Mouse (Mus musculus) layer of hippocampus, postnatal 36 days (tissue): ENCODE measurements around the gene Lrrc27. TPM values are rescaled to one million over a fixed set of nuclear protein-coding genes. Genes with fewer than 3 reads are reported as not detected.

ENCODE experiments used
- DNase-seq, 2 experiments: peaks; one replicate each; pipeline ENCODE4 v3.0.0; 2022
- total RNA-seq, 2 experiments: library from RNA; stranded (reverse); gene quantifications; 2 replicates each; pipeline ENCODE4 v1.2.3; 2021

The Lrrc27 gene
- total RNA-seq, result 1 to 10 TPM; 5.3 to 5.5 TPM

DNA sequence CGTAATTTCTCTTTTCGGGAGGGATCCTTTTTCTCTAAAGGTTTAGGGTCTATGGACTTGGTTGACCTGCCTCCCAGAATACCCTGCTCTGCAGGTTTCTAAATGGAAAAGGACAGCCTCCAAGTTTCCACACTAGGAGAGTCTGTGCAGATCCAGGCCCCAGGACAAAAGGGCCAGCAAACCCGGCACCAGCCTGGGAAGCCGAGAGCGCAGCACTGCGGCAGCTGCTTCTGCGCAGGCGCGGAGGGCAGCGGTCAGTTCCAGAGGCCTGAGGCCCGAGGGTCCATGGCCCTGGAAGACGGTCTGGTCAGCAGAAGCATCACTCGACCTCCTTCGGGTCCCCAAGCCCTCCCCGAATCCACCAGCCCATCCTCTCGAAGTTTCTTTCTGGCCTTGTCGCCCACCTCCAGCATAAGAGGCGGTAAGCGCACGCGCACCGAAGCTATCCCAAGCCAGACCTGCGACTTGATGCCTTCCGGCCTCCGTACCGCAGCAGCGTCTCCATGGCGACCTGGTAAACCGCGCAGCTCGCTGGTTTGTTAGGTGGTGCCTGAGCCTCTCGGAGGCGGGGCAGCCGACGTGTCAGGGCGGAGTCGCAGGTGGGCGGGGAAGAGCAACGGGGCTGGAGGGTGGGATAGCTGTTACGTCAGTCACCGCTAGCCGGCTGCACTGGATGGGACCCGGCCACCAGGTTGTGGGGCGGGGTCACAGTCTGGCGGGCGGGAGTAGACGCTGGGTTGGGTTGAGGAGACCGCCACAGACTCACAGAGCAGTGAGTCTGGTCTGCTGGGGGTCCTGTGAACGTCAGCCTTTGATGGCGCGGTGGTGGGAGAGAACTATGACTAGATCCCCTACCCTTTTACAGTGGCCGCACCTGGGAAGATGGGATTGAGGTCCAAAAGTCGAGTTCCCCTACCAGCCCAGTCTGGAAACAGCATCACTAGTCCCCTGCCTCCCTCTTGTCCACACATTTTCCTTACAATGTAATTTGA, at the start of gene Lrrc27, which contains the start of gene Stk32c:
Lrrc27 (plus strand) TSS at position 235 of the 992 bp plus-strand sequence.
Stk32c (minus strand) TSS at position 554 of the 992 bp plus-strand sequence.
- DNase-seq, result peak; percentile 98

DNA sequence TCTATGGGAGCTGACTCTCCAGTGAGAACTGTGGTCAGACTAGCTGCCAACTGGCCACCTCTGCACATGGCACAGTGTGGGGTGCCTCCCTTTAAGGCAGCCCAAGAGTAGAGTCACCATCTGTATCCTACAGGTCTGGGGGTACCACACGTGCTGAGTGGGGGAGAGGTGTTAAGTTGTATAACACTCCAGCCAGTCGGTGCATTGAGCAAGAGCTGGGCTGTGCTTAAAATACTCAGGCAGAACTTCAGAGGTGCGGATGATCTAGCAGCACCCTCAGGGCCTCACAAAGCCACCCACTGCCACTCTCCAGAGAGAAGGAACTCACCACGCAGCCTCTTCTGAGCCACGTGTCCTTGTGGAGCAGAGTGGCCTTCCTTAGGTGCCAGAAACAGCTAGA, 48.4 kb upstream of the Lrrc27 start:
- DNase-seq, result no peak

DNA sequence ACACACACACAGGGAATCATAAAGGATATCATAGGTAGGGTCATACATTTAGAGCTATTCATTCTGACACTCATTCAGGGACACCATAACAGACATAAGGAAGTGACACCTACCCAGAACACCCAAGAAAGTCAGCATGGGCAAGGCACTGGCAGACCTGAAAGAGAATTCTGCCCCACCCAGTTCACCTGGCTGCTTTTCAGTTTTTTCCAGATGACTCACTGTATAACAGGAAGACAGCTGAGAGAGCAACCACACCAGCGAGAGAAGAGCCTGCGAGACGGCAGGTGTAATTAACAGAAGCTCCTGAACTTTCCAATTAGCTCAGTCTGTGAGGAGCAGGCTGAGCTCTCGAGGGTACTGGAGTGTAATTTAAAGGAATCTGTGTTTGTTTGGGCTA, 43.6 kb upstream of the Lrrc27 start:
- no peak for DNase-seq

DNA sequence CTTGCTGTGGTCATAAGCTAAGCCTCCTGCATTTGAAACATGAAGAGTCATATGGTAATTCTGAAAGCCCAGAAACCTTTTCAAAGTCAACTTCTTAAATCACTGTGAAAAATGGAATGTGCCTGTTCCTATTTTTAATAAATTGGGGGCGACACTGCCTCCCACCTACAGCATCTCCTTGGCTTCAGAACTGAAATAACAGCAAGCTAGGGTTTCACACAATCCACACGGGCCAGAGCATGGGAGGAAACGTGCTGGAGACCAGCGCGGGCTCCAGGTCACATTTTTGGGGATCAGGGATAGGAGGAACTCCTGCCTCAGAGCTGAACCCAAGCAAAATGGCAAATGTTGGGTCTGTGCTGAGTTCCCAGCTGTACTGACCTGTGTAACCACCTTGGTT, 33.5 kb upstream of the Lrrc27 start:
- no peak for DNase-seq

DNA sequence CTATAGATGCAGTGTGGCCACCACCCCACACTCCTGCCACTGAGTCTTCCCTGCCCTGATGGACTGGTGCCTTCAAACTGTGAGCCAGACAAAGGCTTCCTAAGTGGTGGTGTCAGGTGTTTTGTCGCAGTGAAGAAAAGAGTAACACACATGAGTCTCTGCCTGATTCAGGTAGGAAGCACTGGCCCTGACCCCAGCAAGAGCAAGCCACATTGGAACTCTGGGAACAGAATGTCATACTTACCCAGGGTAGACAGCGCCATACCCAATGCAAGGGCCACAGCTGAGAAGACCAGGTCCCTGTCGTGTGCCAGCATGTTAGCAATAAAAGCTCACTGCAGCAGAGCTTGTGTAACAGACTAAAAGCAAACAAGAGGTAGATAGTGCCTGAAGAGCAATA, 32.7 kb upstream of the Lrrc27 start:
- DNase-seq, result no peak

DNA sequence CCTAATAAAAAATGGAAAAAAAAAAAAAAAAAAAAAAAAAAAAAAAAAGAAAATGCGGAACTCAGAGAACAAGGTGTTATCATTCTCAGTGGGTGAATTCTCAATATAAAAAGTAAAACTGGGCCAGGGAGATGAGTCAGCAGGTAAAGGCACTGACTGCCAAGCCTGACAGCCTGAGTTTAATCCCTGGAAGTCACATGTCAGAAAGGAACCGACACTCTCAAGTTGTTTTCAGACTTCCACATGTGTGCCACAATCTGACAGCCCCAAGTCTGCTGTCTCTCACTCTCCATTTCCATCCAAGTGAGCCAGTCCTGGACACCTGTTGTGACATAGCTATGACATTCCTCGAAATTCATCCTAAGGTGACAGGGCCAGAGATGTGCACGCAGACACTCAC, 28.4 kb upstream of the Lrrc27 start:
- no peak for DNase-seq

DNA sequence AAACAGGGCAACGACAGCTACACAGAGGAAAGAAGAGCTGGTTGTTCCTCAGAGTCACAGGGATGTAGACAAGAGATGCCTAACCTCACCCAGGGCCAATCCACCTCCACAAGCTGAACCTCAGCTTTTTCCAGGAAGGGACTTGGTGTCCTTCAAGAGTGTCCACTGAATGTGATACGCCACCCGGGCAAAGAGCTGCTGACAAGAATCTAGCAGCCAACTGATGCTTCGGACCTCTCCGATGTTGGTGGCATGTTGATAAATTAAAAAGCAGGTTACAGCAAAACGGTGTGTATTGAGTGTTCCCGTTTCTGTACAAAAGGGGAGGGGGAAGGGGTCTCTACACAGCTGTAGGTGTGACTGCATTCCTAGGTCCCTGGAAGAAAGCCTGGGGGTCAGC, 27.9 kb upstream of the Lrrc27 start:
- DNase-seq, result no peak

DNA sequence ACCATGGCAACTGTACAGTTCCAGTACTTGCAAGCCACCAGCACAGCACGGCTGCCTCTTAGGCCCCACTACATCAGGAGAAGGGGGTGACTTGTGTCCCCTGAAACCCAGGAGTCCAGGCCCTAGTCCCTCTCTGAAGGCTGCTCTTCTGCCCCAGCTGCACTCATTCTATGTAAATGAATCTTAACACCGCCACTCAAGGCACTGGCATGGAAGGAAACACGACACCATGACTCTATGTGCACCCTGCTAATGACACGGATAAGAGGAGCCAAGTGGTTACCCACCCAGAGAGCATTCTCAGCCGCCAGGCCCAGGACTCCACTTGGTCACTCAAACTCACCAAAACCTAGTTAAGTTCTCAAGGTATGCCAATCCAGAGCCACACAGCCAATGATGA, 26.8 kb upstream of the Lrrc27 start:
- no peak for DNase-seq

DNA sequence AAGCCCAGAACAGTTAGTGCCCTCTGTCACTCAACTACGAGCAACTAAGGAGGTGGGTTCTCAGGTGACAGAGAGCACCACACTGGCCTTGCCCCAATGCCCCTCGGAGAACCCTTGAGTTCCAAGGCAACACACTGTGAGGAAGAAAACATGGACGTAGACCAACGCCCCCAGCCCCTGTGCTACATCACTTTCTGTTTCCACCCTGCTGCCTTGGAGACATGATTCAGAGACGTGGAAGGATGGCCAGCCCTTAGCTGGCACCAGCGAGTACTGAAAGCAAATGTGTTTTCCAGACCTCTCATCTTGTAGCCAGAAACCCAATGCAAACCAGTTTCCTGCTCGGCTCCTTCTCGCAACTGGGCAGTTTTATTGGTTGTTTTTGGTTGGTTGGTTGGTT, 26.4 kb upstream of the Lrrc27 start:
- no peak for DNase-seq

DNA sequence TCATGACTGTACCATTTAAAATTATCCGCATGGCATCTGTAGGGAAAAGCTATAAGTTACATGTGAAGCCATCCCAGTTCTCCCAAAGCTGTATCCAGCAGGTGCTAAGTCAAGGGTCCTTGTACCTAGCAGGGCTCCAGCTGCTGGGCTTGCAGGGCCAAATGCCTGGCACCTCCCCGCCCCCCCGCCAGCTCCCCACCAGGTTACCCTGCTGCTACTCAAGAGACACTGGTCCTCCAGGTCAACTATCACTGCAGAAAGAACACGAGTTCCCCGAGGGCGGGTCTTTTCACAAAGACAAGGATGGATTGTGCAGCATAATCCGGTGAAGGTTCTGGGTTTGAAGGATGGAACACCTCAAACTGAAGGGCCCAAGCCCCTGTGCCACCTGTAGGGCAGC, 25.5 kb upstream of the Lrrc27 start:
- DNase-seq, result no peak

DNA sequence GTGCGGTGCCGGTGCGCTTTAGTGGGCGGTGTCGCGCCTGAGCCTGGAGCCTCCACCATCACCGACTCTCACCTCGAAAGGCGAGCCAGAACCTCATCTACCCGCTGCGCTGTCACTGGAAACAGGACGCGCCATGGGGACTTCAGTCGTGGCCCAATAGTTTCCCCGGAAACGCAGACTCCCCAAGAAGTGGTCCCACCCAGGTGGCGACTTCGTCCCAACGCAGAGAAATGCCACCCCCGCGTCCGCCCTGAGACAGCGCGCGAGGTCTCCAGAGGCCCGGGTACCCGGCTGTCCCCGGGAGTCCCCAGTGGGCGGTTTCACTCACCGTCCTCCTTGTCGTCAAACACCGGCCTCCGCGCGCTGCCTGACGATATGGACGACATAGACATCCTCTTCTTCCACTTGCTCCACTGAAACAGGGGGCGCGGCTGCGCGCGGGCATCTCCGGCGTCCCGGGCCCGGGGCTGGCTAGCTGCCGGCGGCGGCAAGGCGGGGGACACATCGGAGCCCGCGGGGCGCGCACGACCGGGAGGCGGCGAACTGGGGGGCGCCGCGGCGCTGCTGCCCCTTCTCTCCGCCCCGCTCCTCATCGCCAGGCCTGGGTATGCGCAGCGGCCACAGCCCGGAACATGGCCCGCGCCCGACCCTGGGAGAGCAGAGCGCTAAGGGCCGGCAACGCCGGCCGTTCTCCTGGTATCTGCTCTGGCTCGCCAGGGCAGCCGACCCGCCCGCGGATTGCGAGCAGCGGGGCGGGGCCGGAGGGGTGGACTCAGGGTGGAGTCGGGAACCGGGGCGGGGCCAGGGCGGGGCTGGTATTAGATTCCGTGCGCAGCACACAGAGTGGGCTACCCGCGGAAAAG, 24.8 kb upstream of the Lrrc27 start:
- peak; percentile 73 to 74 for DNase-seq

DNA sequence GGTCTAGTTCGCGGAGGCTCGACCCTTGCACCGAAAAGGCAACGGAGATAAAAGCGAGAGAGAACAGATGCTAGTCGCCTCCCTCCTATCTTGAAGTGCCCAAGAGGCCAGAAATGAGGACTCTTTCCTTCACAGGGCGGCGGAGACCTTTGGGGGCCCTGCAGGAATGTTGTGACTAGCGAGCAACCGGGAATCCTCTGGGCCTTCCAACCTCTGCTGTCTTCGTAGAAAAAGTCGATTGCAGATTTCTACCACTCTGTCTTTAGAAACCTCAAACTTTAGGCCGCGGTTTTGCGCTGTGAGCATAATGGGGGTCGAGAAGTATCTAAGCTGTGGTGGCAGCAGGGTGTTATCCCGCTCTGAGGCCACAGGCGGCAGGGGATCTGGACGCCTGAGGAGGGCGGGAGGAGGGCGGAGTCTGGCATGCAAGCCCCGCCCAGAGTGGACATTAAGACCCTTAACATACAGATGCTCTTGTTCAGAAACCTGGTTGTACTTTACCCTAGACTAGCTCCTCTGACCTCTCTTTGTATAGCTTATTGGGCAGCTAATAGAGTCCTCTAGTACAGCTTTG, 24.1 kb upstream of the Lrrc27 start:
- no peak for DNase-seq

DNA sequence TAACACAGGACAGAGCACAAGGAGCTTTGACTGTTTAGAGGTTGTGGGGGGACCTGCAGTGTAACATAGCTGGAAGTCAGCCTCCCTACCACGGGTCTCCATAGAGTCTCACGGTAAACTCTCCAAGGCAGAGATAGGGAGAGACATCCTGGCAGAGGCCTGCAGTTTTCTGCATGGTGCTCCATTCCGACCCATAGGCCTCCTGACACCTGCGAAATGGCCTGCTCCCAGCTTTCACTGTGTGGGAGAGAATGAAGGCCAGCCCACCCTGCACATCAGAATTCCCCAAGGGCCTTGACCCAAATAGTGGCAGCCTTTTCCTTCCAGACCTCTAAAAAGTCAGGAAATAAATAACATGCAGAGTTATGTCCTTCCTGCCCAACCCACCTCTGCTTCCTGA, 22.2 kb upstream of the Lrrc27 start:
- DNase-seq, result no peak

DNA sequence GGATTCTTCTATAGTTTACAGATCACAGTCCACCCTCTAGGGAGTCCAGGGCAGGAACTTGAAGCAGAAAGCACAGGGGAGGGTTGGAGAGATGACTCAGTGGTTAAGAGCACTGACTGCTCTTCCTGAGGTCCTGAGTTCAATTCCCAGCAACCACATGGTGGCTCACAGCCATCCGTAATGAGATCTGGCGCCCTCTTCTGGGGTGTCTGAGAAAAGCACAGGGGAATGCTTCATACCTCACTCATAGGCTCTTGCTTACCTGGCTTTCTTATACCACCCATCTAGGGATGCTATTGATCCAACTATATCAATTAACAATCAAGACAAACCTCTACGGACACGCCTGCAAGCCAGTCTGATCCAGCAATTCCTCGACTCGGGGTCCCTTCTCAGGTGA, 21.2 kb upstream of the Lrrc27 start:
- DNase-seq, result no peak

DNA sequence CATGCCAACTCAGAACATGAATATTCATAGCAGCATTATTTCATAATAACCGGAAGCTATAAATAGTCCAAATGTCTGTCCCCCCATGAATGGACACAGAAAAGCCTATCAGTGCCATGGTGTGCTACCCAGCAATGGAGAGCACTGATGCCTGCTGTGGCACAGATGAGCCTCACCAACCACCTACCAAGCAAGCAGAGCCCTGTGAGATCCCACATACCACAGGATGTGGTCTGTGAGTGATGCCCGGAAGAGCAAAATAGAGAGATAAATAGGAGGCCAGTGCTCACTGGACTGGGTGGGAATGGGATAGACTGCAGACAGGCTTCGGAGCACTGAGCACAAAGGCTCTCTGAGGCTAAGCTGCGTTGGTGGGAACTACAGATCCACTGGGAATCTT, 15.8 kb upstream of the Lrrc27 start:
- DNase-seq, result no peak

DNA sequence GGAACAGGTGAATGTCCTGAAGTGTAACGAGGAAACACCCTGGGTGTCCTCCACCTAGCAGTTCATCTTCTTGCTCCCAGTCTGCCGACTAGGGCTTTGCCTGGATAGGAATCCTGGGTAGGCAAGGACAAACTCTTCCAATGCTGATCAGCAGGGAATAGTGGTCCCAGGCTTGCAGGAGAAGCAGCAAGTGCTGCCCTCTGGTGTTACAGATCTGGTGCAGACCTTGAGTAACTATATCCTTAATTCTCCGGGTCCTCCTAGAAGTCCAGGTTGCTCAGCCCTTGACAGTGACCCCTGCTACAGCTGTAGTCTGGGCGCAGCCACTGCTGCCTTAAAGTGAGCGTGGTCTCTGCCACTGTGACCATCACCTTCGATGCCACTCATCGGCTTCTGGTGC, 12.7 kb upstream of the Lrrc27 start:
- DNase-seq, result peak; percentile 54 to 58

DNA sequence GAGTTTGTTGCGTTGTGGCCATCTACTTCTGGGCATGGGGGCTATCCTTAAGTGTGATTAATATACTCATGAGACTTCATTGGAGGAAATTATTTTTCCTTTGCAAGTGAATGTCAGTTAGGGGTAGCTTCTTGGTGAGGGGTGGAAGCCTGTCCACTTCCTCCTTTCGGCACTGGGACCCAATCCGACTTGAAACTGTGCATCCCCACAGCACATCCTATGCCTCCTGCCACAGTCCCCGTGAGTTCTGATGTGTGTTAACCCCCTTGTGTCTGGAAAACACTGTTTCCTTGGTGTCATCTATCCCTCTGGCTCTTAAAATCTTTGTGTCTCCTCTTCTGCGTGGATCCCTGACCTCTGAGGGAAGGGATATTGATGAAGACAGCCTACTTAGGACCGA, 11.6 kb upstream of the Lrrc27 start:
- no peak for DNase-seq

DNA sequence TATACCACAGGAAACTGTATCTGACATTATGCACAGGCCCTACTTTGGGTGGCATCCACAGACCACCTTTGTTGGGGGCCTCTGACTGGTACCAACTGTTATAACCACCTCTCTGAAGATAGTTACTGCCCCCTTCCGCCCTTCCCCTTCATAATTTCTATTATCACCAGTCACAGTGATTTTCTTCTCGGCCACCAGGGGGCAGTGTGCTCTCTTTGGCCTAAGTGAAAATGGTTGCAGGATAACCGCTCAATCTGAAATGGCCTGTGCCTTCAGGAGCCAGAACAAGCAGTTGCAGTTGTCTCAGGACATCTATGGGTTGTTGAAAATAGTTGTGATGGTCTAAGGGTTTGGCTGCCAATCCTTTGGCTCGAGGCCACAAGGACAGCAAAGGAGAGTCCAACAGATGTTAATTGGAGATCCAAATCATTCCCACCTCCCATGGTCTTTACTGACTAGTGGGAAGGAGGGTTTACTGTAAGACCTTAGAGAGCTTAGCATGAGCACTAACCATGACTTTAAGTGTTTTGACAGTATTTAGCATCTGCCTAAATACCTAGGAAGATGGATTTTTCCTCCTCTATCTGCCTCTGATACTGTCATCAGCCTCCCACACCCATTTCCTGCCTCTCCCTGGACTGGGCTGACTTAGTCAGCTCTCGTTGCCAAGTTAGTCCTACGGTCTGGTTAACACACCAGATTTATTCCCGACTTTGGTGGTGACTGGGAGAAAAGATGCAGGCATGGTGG, 4.6 kb upstream of the Lrrc27 start:
- peak in 1 of 2 experiments; percentile 7 for DNase-seq

DNA sequence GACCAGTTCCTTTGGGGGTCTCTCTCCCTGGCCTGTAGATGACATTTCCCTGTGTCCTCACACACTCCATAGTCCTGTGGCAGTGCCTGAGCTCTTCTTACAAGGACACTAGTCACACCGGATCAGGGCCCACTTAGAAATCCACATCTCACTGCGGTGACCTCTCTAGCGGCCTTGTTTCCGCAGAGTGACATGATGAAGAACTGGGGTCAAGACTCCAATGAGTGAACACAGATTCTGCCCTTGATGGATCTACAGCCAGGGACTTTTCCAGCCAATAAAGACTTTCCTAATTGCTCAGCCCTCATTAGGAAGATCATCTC, 4.1 kb upstream of the Lrrc27 start:
- peak in 1 of 2 experiments; percentile 1 for DNase-seq

DNA sequence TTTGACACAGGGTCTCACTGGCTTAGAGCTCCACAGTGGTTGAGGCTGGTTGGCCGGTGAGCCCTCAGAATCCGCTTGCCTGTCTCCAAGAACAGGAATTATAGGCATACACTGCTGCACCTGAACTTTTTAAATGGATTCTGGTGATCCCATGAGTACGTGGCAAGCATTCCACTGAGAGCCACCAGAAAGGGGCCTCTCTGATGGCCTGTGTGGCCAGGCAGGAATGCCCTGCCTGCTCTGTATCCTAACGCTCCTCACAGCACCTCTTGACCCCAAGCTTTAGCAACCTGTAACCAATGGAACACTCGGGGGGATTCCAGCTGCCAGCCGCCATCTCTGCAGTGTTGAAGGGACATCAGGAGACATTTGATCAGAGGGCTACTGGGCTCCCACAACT, 1.0 kb upstream of the Lrrc27 start:
- DNase-seq, result peak in 1 of 2 experiments; percentile 1

DNA sequence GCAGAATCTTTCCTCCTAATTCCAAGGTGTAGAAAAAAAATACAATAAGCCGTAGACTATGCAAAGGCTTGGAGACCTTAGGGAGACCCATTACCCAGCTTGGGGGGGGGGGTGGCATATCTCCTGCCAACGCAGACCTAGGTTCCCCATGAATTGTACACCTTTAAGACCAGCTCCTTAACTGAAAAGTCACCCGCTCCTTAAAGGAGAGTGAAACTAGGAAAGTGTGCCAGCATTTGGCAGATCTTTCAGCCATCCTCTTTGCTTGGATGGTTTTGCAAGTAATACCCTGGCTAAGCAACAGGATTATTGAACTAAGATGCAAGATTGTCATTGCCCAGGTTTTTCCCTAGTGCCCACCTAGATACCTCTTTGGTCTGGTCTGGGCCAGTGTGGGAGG, 963 bp downstream of the Lrrc27 start:
- no peak for DNase-seq

DNA sequence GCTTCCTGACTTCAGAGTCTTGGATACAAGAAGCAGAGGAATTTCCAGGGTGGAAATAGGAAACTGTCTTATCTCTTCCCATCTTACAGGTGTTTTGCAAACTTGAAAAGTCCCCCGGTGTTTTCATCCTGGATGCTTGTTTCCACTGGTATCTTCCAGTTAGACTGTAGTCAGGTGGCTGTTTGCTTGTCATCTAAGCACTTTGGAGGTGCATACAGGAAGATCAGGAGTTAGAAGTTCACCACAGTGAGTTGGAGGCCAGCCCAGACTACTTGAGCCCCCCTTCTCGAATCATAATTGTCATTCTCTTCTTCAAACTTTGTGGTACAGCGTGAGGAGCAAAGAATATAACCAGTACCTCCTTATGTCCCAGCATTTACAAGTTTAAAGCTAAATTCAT, 1.4 kb downstream of the Lrrc27 start:
- DNase-seq, result peak in 1 of 2 experiments; percentile 0
